Mouse (Mus musculus): ENCODE measurements around the gene Syt3. TPM values are rescaled to one million over a fixed set of nuclear protein-coding genes. Genes with fewer than 3 reads are reported as not detected.

Syt3 gene
- polyA plus RNA-seq, 1 experiment from 2014 or later = 2.7 TPM

GRCm38 (mm10) chr7:44358886-44359654, 24.8 kb upstream of the Syt3 start:
- H3K9ac ChIP-seq = no peak overlapping the region
- no peak for ATAC-seq (ENCODE audit: insufficient number of reproducible peaks, low FRiP score, low TSS enrichment, low read depth)
- peak overlapping the region; percentile 55 for H3K4me3 ChIP-seq (replicated peaks)
- H3K4me2 ChIP-seq (replicated peaks) = peak overlapping the region; percentile 92
- H3K36me3 ChIP-seq = no peaks in the 10 kb centered on the region
- peaks cover 86% of the 10 kb centered on the region for H3K27me3 ChIP-seq
- no peaks in the 10 kb centered on the region for H3K9me3 ChIP-seq (replicated peaks)
- 4% methylated on average over 25 of the region's 26 CpGs for WGBS
- H3K27ac ChIP-seq (replicated peaks) = no peak overlapping the region
- H3K4me1 ChIP-seq = peaks cover 39% of the 10 kb centered on the region

GRCm38 (mm10) chr7:44359908-44360672, 23.8 kb upstream of the Syt3 start:
- Histone ChIP-seq H3K4me3 (replicated peaks) (peak overlapping the region; percentile 55), H3K27me3 (peaks cover 76% of the 10 kb centered on the region), H3K9me3 (replicated peaks) (no peaks in the 10 kb centered on the region), H3K4me1 (peaks cover 34% of the 10 kb centered on the region), H3K4me2 (replicated peaks) (peak overlapping the region; percentile 92), H3K9ac (peak overlapping the region; percentile 13; the same call in 1 of the 2 replicates), H3K27ac (replicated peaks) (0 out of 2 replicates have a peak overlapping the region, but pooled peaks have one; percentile 34), H3K36me3 (no peaks in the 10 kb centered on the region)
- WGBS = under 1% methylated on average over 54 of the region's 54 CpGs
- peak; percentile 77 for ATAC-seq (ENCODE audit: insufficient number of reproducible peaks, low FRiP score, low TSS enrichment, low read depth)

GRCm38 (mm10) chr7:44360792-44361301, 23.1 kb upstream of the Syt3 start:
- no peaks in the 10 kb centered on the region for H3K36me3 ChIP-seq
- peak overlapping the region; percentile 92 for H3K4me2 ChIP-seq (replicated peaks)
- H3K27me3 ChIP-seq = peaks cover 69% of the 10 kb centered on the region
- ATAC-seq (ENCODE audit: insufficient number of reproducible peaks, low FRiP score, low TSS enrichment, low read depth) = 0 out of 2 replicates have a peak, but pooled peaks have one; percentile 7
- 7% methylated on average over 21 of the region's 21 CpGs for WGBS
- H3K4me1 ChIP-seq = peaks cover 34% of the 10 kb centered on the region
- H3K9me3 ChIP-seq (replicated peaks) = no peaks in the 10 kb centered on the region
- H3K4me3 ChIP-seq (replicated peaks) = no peak overlapping the region
- H3K9ac ChIP-seq = no peak overlapping the region
- H3K27ac ChIP-seq (replicated peaks) = no peak overlapping the region

- H3K4me1 ChIP-seq = peaks cover 12% of the 10 kb centered on the region
- no peak overlapping the region for H3K4me2 ChIP-seq (replicated peaks)
- no peak overlapping the region for H3K9ac ChIP-seq
- H3K9me3 ChIP-seq (replicated peaks) = no peaks in the 10 kb centered on the region
- H3K27ac ChIP-seq (replicated peaks) = no peak overlapping the region
- WGBS = 88% methylated on average over 8 of the region's 8 CpGs
- no peaks in the 10 kb centered on the region for H3K36me3 ChIP-seq
- H3K4me3 ChIP-seq (replicated peaks) = no peak overlapping the region
- H3K27me3 ChIP-seq = no peaks in the 10 kb centered on the region
- no peak for ATAC-seq (ENCODE audit: insufficient number of reproducible peaks, low FRiP score, low TSS enrichment, low read depth)
These were observed 11.2 kb upstream of the Syt3 start for GRCm38 (mm10) chr7:44372678-44373077.

GRCm38 (mm10) chr7:44373460-44373859, 10.4 kb upstream of the Syt3 start:
- 9% methylated on average over 7 of the region's 7 CpGs for WGBS
- H3K27ac ChIP-seq (replicated peaks) = peak overlapping the region; percentile 39; the same call in 1 of the 2 replicates
- H3K4me3 ChIP-seq (replicated peaks) = peak overlapping the region; percentile 60
- H3K9me3 ChIP-seq (replicated peaks) = no peaks in the 10 kb centered on the region
- H3K9ac ChIP-seq = no peak overlapping the region
- peaks cover 12% of the 10 kb centered on the region for H3K4me1 ChIP-seq
- peak overlapping the region; percentile 77 for H3K4me2 ChIP-seq (replicated peaks)
- 0 out of 2 replicates have a peak, but pooled peaks cover 2% of the 10 kb centered on the region for H3K27me3 ChIP-seq
- no peaks in the 10 kb centered on the region for H3K36me3 ChIP-seq
- no peak for ATAC-seq (ENCODE audit: insufficient number of reproducible peaks, low FRiP score, low TSS enrichment, low read depth)

GRCm38 (mm10) chr7:44373889-44374652, 9.8 kb upstream of the Syt3 start:
- Histone ChIP-seq H3K9me3 (replicated peaks) (no peaks in the 10 kb centered on the region), H3K27me3 (0 out of 2 replicates have a peak, but pooled peaks cover 3% of the 10 kb centered on the region), H3K9ac (peak overlapping the region; percentile 44), H3K4me2 (replicated peaks) (peak overlapping the region; percentile 77), H3K4me3 (replicated peaks) (peak overlapping the region; percentile 60), H3K4me1 (peaks cover 12% of the 10 kb centered on the region), H3K27ac (replicated peaks) (peak overlapping the region; percentile 71), H3K36me3 (no peaks in the 10 kb centered on the region)
- WGBS = 1% methylated on average over 19 of the region's 19 CpGs
- peak; percentile 90 for ATAC-seq (ENCODE audit: insufficient number of reproducible peaks, low FRiP score, low TSS enrichment, low read depth)

GRCm38 (mm10) chr7:44374756-44375155, 9.1 kb upstream of the Syt3 start:
- WGBS = 0% methylated on average over 5 of the region's 5 CpGs
- peaks cover 12% of the 10 kb centered on the region for H3K4me1 ChIP-seq
- no peaks in the 10 kb centered on the region for H3K36me3 ChIP-seq
- peak overlapping the region; percentile 77 for H3K4me2 ChIP-seq (replicated peaks)
- H3K9me3 ChIP-seq (replicated peaks) = no peaks in the 10 kb centered on the region
- H3K27ac ChIP-seq (replicated peaks) = peak overlapping the region; percentile 71; the same call in 1 of the 2 replicates
- H3K27me3 ChIP-seq = peaks cover 6% of the 10 kb centered on the region; the same call in 1 of the 2 replicates
- peak overlapping the region; percentile 44; the same call in 1 of the 2 replicates for H3K9ac ChIP-seq
- no peak for ATAC-seq (ENCODE audit: insufficient number of reproducible peaks, low FRiP score, low TSS enrichment, low read depth)
- peak overlapping the region; percentile 60 for H3K4me3 ChIP-seq (replicated peaks)

GRCm38 (mm10) chr7:44375207-44375606, 8.7 kb upstream of the Syt3 start:
- peak overlapping the region; percentile 60 for H3K4me3 ChIP-seq (replicated peaks)
- no peak overlapping the region for H3K27ac ChIP-seq (replicated peaks)
- peaks cover 6% of the 10 kb centered on the region; the same call in 1 of the 2 replicates for H3K27me3 ChIP-seq
- H3K9me3 ChIP-seq (replicated peaks) = no peaks in the 10 kb centered on the region
- H3K4me1 ChIP-seq = peaks cover 12% of the 10 kb centered on the region
- 5% methylated on average over 10 of the region's 10 CpGs for WGBS
- H3K4me2 ChIP-seq (replicated peaks) = peak overlapping the region; percentile 77
- no peaks in the 10 kb centered on the region for H3K36me3 ChIP-seq
- ATAC-seq (ENCODE audit: insufficient number of reproducible peaks, low FRiP score, low TSS enrichment, low read depth) = no peak
- H3K9ac ChIP-seq = no peak overlapping the region

- H3K4me1 ChIP-seq = peaks cover 12% of the 10 kb centered on the region
- H3K9me3 ChIP-seq (replicated peaks) = no peaks in the 10 kb centered on the region
- no peak overlapping the region for H3K4me3 ChIP-seq (replicated peaks)
- H3K27me3 ChIP-seq = peaks cover 6% of the 10 kb centered on the region; the same call in 1 of the 2 replicates
- H3K4me2 ChIP-seq (replicated peaks) = no peak overlapping the region
- 62% methylated on average over 3 of the region's 3 CpGs for WGBS
- H3K27ac ChIP-seq (replicated peaks) = no peak overlapping the region
- H3K9ac ChIP-seq = no peak overlapping the region
- ATAC-seq (ENCODE audit: insufficient number of reproducible peaks, low FRiP score, low TSS enrichment, low read depth) = no peak
- no peaks in the 10 kb centered on the region for H3K36me3 ChIP-seq
These were observed 8.1 kb upstream of the Syt3 start for GRCm38 (mm10) chr7:44375793-44376192.

- no peak for ATAC-seq (ENCODE audit: insufficient number of reproducible peaks, low FRiP score, low TSS enrichment, low read depth)
- H3K9ac ChIP-seq = no peak overlapping the region
- no peak overlapping the region for H3K4me2 ChIP-seq (replicated peaks)
- peaks cover 10% of the 10 kb centered on the region for H3K4me1 ChIP-seq
- H3K9me3 ChIP-seq (replicated peaks) = no peaks in the 10 kb centered on the region
- no peak overlapping the region for H3K4me3 ChIP-seq (replicated peaks)
- H3K27ac ChIP-seq (replicated peaks) = no peak overlapping the region
- 46% methylated on average over 4 of the region's 4 CpGs for WGBS
- H3K36me3 ChIP-seq = no peaks in the 10 kb centered on the region
- H3K27me3 ChIP-seq = peaks cover 6% of the 10 kb centered on the region; the same call in 1 of the 2 replicates
These were observed 5.6 kb upstream of the Syt3 start for GRCm38 (mm10) chr7:44378290-44378689.
